Mouse (Mus musculus) liver, embryonic 14.5 days (tissue): Measurements from ENCODE around the gene Arhgap42. TPM values are rescaled to one million over a fixed set of nuclear protein-coding genes. Genes with fewer than 3 reads are reported as not detected.

Experiments used
- ATAC-seq: fragments of 200-750 bp; cut with Nextera tagmentation; 2 replicates; pipeline ENCODE4 v1.8.0; 2017; ENCODE audit warnings: moderate number of reproducible peaks, mild to moderate bottlenecking, moderate library complexity; ENCODE audit not compliant: insufficient read depth
- DNase-seq, 3 experiments: peaks; one replicate each; pipeline ENCODE4 v3.0.0-alpha.2; 2012 to 2013; ENCODE audit warnings: low read depth in 3 of 3, low spot score in 3 of 3
- H3K27ac ChIP-seq: fragments of 300-500 bp; sonication (generic); 2 replicates; pipeline ENCODE4 v1.5.1; 2014; ENCODE audit warnings: moderate library complexity, mild to moderate bottlenecking, control low read depth, inconsistent platforms
- H3K27me3 ChIP-seq: fragments of 300-500 bp; sonication (generic); 2 replicates; pipeline ENCODE4 v1.6.1; 2014; ENCODE audit warnings: mild to moderate bottlenecking, low read length, moderate library complexity; ENCODE audit not compliant: control insufficient read depth, insufficient read depth
- H3K36me3 ChIP-seq: fragments of 300-500 bp; sonication (generic); replicated peaks from 2 replicates; pipeline ENCODE4 v1.6.1; 2014; ENCODE audit warnings: low read depth; ENCODE audit not compliant: control insufficient read depth, insufficient read depth
- H3K4me1 ChIP-seq, 2 experiments: fragments of 200-500 bp in 1 of 2; fragments of 300-500 bp in 1 of 2; sonication (generic) in 1 of 2; replicated peaks; 2 replicates each; pipeline ENCODE4 v1.6.1; 2012 to 2014; ENCODE audit warnings: antibody characterized with exemption in 1 of 2, inconsistent platforms in 1 of 2, low read length in 1 of 2; ENCODE audit not compliant: control insufficient read depth in 2 of 2, insufficient read depth in 2 of 2
- H3K4me2 ChIP-seq: fragments of 300-500 bp; sonication (generic); 2 replicates; pipeline ENCODE4 v1.6.1; 2014; ENCODE audit warnings: low read depth, mild to moderate bottlenecking, control low read depth, moderate library complexity
- H3K4me3 ChIP-seq, 2 experiments: fragments of 200-500 bp in 1 of 2; fragments of 300-500 bp in 1 of 2; sonication (generic) in 1 of 2; 2 replicates each; pipeline ENCODE4 v1.5.1; 2012 to 2014; ENCODE audit warnings: low read depth in 2 of 2, low read length in 2 of 2, mild to moderate bottlenecking in 2 of 2, control low read depth in 1 of 2, inconsistent platforms in 1 of 2, moderate library complexity in 1 of 2; ENCODE audit not compliant: insufficient read depth in 1 of 2
- H3K9ac ChIP-seq: fragments of 300-500 bp; sonication (generic); replicated peaks from 2 replicates; pipeline ENCODE4 v1.6.1; 2014; ENCODE audit warnings: mild to moderate bottlenecking, control low read depth, moderate library complexity
- H3K9me3 ChIP-seq: fragments of 300-500 bp; sonication (generic); 2 replicates; pipeline ENCODE4 v1.6.1; 2016; ENCODE audit warnings: low read length, mixed read lengths; ENCODE audit not compliant: control insufficient read depth
- CTCF ChIP-seq: IDR thresholded peaks from 2 replicates; pipeline ENCODE4 v1.5.1; 2016; ENCODE audit warnings: antibody characterized with exemption, low read depth, control low read depth
- EP300 ChIP-seq: IDR thresholded peaks from 2 replicates; pipeline ENCODE4 v1.6.1; 2016; ENCODE audit warnings: antibody characterized with exemption, low read depth
- WGBS: fragments of 180-500 bp; shearing (Covaris S2); extraction: QIAGEN DNeasy Blood & Tissue Kit; methylation state at CpG from one replicate; pipeline ENCODE4 v1.1.7; 2014; ENCODE audit not compliant: insufficient replicate concordance; 5-methylcytosine and 5-hydroxymethylcytosine counted together
- polyA plus RNA-seq, 2 experiments: library from polyadenylated mRNA; depleted of rRNA in 1 of 2; stranded (reverse) in 1 of 2; unstranded in 1 of 2; fragments of >200 nt; fragmentation: Nextera tagmentation in 1 of 2; extraction: Ambion mirVana in 1 of 2; gene quantifications; 2 replicates each; pipeline versions ENCODE4 v1.2.1 to v1.2.3; 2012 to 2014

Arhgap42 gene
- polyA plus RNA-seq, 2 experiments = 2.0 to 4.4 TPM

GRCm38 (mm10) chr9:9112921-9113320, 126.0 kb downstream of the Arhgap42 start:
- ATAC-seq (no peak), DNase-seq (no peak)
- Histone ChIP-seq H3K4me1 (no peaks in the 10 kb centered on the region), H3K9ac (no peak overlapping the region), H3K4me2 (no peak overlapping the region), H3K27ac (no peak overlapping the region), H3K36me3 (no peaks in the 10 kb centered on the region), H3K9me3 (no peaks in the 10 kb centered on the region), H3K4me3 (no peak overlapping the region), H3K27me3 (no peaks in the 10 kb centered on the region)
- TF ChIP-seq CTCF = no peak
- 50% methylated on average over 4 of the region's 4 CpGs for WGBS

- no peak overlapping the region for H3K4me3 ChIP-seq
- DNase-seq = no peak
- H3K36me3 ChIP-seq = no peaks in the 10 kb centered on the region
- H3K9ac ChIP-seq = no peak overlapping the region
- no peaks in the 10 kb centered on the region for H3K4me1 ChIP-seq
- H3K9me3 ChIP-seq = no peaks in the 10 kb centered on the region
- H3K4me2 ChIP-seq = no peak overlapping the region
- TF ChIP-seq CTCF (no peak), EP300 (no peak)
- H3K27ac ChIP-seq = no peak overlapping the region
- no peaks in the 10 kb centered on the region for H3K27me3 ChIP-seq
- ATAC-seq = no peak
These were observed 131.2 kb downstream of the Arhgap42 start for GRCm38 (mm10) chr9:9107697-9108096.

- Histone ChIP-seq H3K4me3 (no peak overlapping the region), H3K27me3 (no peaks in the 10 kb centered on the region), H3K9me3 (no peaks in the 10 kb centered on the region), H3K36me3 (no peaks in the 10 kb centered on the region), H3K4me1 (no peaks in the 10 kb centered on the region), H3K27ac (no peak overlapping the region), H3K9ac (no peak overlapping the region), H3K4me2 (no peak overlapping the region)
- TF ChIP-seq EP300 (no peak), CTCF (no peak)
- ATAC-seq (no peak), DNase-seq (no peak)
- 45% methylated on average over 3 of the region's 3 CpGs for WGBS
These were observed 134.1 kb downstream of the Arhgap42 start for GRCm38 (mm10) chr9:9104761-9105160.

GRCm38 (mm10) chr9:9102158-9102514, 136.8 kb downstream of the Arhgap42 start:
- Histone ChIP-seq H3K27ac (no peak overlapping the region), H3K4me3 (no peak overlapping the region), H3K9ac (no peak overlapping the region), H3K9me3 (no peaks in the 10 kb centered on the region), H3K4me1 (0 out of 4 replicates have a peak, but pooled peaks cover 0 to 2% of the 10 kb centered on the region in 2 experiments), H3K27me3 (no peaks in the 10 kb centered on the region), H3K4me2 (no peak overlapping the region), H3K36me3 (no peaks in the 10 kb centered on the region)
- 66% methylated on average over 2 of the region's 2 CpGs for WGBS
- DNase-seq (no peak), ATAC-seq (no peak)
- no peak for TF ChIP-seq CTCF
- TF ChIP-seq EP300 = no peak

GRCm38 (mm10) chr9:9101482-9102157, 137.3 kb downstream of the Arhgap42 start:
- DNase-seq (no peak), ATAC-seq (no peak)
- no peak overlapping the region for H3K4me3 ChIP-seq
- 0 out of 4 replicates have a peak, but pooled peaks cover 0 to 2% of the 10 kb centered on the region in 2 experiments for H3K4me1 ChIP-seq
- WGBS = 63% methylated on average over 12 of the region's 12 CpGs
- H3K27ac ChIP-seq = no peak overlapping the region
- no peak for TF ChIP-seq EP300
- no peaks in the 10 kb centered on the region for H3K9me3 ChIP-seq
- H3K4me2 ChIP-seq = no peak overlapping the region
- no peak overlapping the region for H3K9ac ChIP-seq
- no peaks in the 10 kb centered on the region for H3K36me3 ChIP-seq
- H3K27me3 ChIP-seq = no peaks in the 10 kb centered on the region
